Comparison of ENCODE assay signal across 14 mouse cellular contexts in genomic region chr2:137574845-137575449, GRCm38 (mm10).
A peak's percentile ranks its signal among the peaks of the same experiment; 100 is the strongest.
DNase-seq lines count a peak whose midpoint lies in the region; ATAC-seq and TF ChIP-seq lines count a peak whose summit lies in the region.
"Had no signal": no experiment of that assay in that cellular context is flagged by ENCODE, and none has a peak within 500 bp of the region (broad histone marks: within the 10 kb centered on the region; RNA-seq: fewer than 3 reads in every experiment).

No protein-coding gene starts in this region.

- H3K27me3 ChIP-seq in lung, embryonic 16.5 days (ENCODE audit: control insufficient read depth, insufficient read depth, low read depth, low read length), result no peaks in the 10 kb centered on the region
- H3K27me3 ChIP-seq in myocyte (ENCODE audit: control insufficient read depth, insufficient read depth, insufficient read length), result no peaks in the 10 kb centered on the region
- H3K27me3 ChIP-seq: CH12.LX; kidney, embryonic 15.5 days; liver, embryonic 13.5 days; Patski had no signal

- no peak overlapping the region for H3K9ac ChIP-seq in lung, embryonic 16.5 days (ENCODE audit: low read length)
- H3K9ac ChIP-seq: kidney, embryonic 15.5 days; liver, embryonic 13.5 days had no signal

- no peak for TF ChIP-seq POLR2A in brain, embryonic 14.5 days (IDR thresholded peaks at IDR 0.05; ENCODE audit: borderline replicate concordance, extremely low read depth, insufficient read depth, insufficient read length, poor library complexity, severe bottlenecking)
- no peak for TF ChIP-seq POLR2A in myocyte (IDR thresholded peaks at IDR 0.05; ENCODE audit: insufficient read length, low read depth)

- no peak overlapping the region for H3ac ChIP-seq in myocyte (ENCODE audit: control insufficient read depth, insufficient read length)

- H3K4me2 ChIP-seq in lung, embryonic 16.5 days (ENCODE audit: low read depth, low read length), result no peak overlapping the region
- peak overlapping the region; percentile 19 for H3K4me2 ChIP-seq in myocyte (ENCODE audit: low read depth)
- H3K4me2 ChIP-seq: kidney, embryonic 15.5 days; liver, embryonic 13.5 days had no signal

- peak; percentile 51 for DNase-seq in heart, adult 8-10 months (ENCODE audit: low spot score)
- DNase-seq in heart, postnatal 4 days, result no peak
- DNase-seq in lung, postnatal 25 days (ENCODE audit: low spot score), result no peak
- peak; percentile 46 for DNase-seq in brain, embryonic 14.5 days (ENCODE audit: low read depth)
- no peak for DNase-seq in cerebellum, postnatal 36 days
- DNase-seq: cerebellum, adult 8-10 months; embryo, embryonic 11 days; liver, embryonic 13.5 days; right cerebral cortex, postnatal 14 days had no signal

- H3K4me3 ChIP-seq in lung, embryonic 16.5 days (ENCODE audit: low read length), result no peak overlapping the region
- no peak overlapping the region for H3K4me3 ChIP-seq in myocyte
- H3K4me3 ChIP-seq: kidney, embryonic 15.5 days; liver, embryonic 13.5 days had no signal

- no peaks in the 10 kb centered on the region for H3K79me2 ChIP-seq in myocyte (ENCODE audit: control insufficient read depth, insufficient read depth)

- ATAC-seq in lung, embryonic 16.5 days (ENCODE audit: low read depth), result peak; percentile 49
- ATAC-seq: Patski had no signal

- WGBS in lung, embryonic 16.5 days, result 26% methylated on average over 4 of the region's 4 CpGs

- no peak for TF ChIP-seq CTCF in brain, embryonic 14.5 days (IDR thresholded peaks at IDR 0.05; ENCODE audit: borderline replicate concordance, extremely low read depth, insufficient read depth, insufficient read length)

- H3K27ac ChIP-seq in lung, embryonic 16.5 days (ENCODE audit: low read length), result no peak overlapping the region
- H3K27ac ChIP-seq: kidney, embryonic 15.5 days; liver, embryonic 13.5 days had no signal

- H3K36me3 ChIP-seq in lung, embryonic 16.5 days (ENCODE audit: control insufficient read depth, insufficient read depth, low read length), result no peaks in the 10 kb centered on the region
- no peaks in the 10 kb centered on the region for H3K36me3 ChIP-seq in myocyte (ENCODE audit: control insufficient read depth, insufficient read depth)
- H3K36me3 ChIP-seq: kidney, embryonic 15.5 days; liver, embryonic 13.5 days had no signal

- H3K4me1 ChIP-seq in lung, embryonic 16.5 days (replicated peaks; ENCODE audit: control insufficient read depth, insufficient read depth, low read length), result no peaks in the 10 kb centered on the region
- H3K4me1 ChIP-seq: liver, embryonic 13.5 days had no signal

- H3K9me3 ChIP-seq in lung, embryonic 16.5 days (ENCODE audit: control insufficient read depth, low read length), result no peaks in the 10 kb centered on the region
- H3K9me3 ChIP-seq: kidney, embryonic 15.5 days; liver, embryonic 13.5 days had no signal

TF ChIP-seq in myocyte, 11 proteins besides CTCF, POLR2A, EP300 and RAD21:
- no peak for TF ChIP-seq REST (IDR thresholded peaks at IDR 0.05; ENCODE audit: insufficient read depth, insufficient read length)

Comparison
In these comparisons a context has a peak if more than half of its experiments do, and no peak if none do; other contexts are left out.
1. DNase-seq: peak in heart, adult 8-10 months (single experiment) and brain, embryonic 14.5 days (single experiment); none in heart, postnatal 4 days (single experiment), lung, postnatal 25 days (single experiment) and cerebellum, postnatal 36 days (0 of 2).